Mouse (Mus musculus) cortical plate, adult 2 months (tissue): Measurements from ENCODE around the gene Sar1a.

Experiments
- CTCF ChIP-seq: fragments of 200-500 bp; IDR thresholded peaks from 2 replicates; pipeline ENCODE4 v1.5.1; 2011; ENCODE audit warnings: mild to moderate bottlenecking, control low read depth, low read length; ENCODE audit not compliant: insufficient read depth; ENCODE audit errors: extremely low read depth
- POLR2A ChIP-seq: fragments of 200-500 bp; IDR thresholded peaks from 2 replicates; pipeline ENCODE4 v1.6.1; 2011; ENCODE audit warnings: mild to moderate bottlenecking, low read length, control low read depth; ENCODE audit not compliant: insufficient read depth; ENCODE audit errors: extremely low read depth

DNA sequence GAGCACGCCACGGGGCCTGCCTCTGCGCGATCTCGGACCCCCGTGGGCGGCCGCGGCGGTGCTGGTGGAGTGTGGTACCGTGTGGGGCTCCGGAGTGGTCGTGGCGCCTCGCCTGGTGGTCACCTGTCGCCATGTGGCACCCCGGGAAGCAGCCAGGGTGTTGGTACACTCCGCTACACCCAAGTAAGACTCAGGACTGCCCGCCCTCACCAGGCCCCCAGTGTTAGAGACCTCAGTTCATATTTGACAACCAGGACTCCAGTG lies 16.4 kb downstream of the Sar1a start:
- TF ChIP-seq CTCF (no peak), POLR2A (no peak)
